Mouse (Mus musculus): Measurements from ENCODE around the gene Naaa. TPM values are rescaled to one million over a fixed set of nuclear protein-coding genes. Genes with fewer than 3 reads are reported as not detected.

Naaa gene
- polyA plus RNA-seq, 1 experiment = 22.8 TPM

DNA sequence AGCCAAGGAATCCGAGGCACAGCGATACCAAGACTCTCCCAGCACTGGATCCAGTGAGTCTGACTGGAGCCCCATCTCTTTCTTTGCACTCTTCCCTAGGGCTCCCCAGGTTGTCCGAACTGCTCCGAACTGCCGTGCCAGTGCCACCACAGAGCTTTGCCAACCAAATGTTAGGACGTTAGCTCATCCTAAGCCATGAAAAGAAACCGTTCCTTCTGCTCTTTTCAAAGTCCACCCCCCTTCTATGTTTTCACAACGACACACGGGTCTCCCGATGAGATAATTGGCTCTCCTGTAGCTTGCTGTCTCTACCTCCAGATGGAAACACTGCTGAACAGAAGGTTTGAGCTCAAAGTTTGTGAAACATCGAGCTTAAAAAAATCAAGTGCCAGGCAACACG lies 37.2 kb downstream of the Naaa start:
- no peaks in the 10 kb centered on the region for H3K4me1 ChIP-seq (ENCODE audit: control insufficient read depth, insufficient read depth, insufficient read length, low read length)
- no peak overlapping the region for H3K27ac ChIP-seq (replicated peaks; ENCODE audit: low read depth, low read length)
- no peak overlapping the region for H3K4me3 ChIP-seq (ENCODE audit: insufficient read depth, low read depth, low read length)

DNA sequence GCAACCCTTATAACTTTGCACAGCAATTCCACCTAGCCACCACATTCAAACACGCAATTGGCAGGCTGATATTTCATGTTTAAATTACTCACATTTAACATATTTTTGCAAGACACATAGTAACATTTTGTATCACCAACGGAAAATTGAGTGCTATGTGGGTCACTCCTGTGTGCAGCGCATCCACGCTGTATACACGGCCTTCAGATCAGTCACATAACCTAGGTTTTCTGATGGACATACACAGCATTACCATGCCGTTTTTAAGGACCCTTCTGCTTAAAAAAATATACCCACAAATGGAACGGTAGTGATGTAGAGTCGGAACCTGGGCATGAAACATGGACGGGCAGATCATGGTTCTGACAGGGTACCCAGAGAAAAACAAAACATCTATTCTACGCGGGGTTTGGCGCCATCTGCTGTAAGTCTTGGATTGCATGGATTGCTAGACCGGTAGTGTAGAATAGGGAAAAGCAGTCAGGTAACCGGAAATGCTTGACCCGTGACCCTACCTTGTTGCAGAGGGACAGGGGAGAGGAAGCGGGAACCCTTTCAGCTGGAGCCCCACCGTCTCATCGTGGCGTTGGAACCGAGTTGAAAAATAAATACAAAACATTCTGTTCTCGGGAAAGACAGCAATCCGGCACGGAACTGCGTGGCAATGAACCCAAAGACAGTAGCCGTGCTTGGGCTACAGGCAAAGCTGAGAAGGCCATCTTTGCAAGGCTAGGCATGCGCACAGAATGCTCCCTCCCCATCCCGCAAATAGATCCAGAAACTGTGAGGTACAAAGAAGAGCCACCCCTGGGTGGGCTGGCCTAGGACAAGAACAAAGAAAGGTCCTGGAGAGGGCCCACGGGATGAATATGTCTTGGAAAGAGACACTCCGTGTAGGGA lies 38.4 kb downstream of the Naaa start:
- Histone ChIP-seq H3K4me3 (ENCODE audit: insufficient read depth, low read depth, low read length) (no peak overlapping the region), H3K27ac (replicated peaks; ENCODE audit: low read depth, low read length) (no peak overlapping the region), H3K4me1 (ENCODE audit: control insufficient read depth, insufficient read depth, insufficient read length, low read length) (no peaks in the 10 kb centered on the region)

- H3K27ac ChIP-seq (replicated peaks; ENCODE audit: low read depth, low read length) = no peak overlapping the region
- H3K4me1 ChIP-seq (ENCODE audit: control insufficient read depth, insufficient read depth, insufficient read length, low read length) = no peaks in the 10 kb centered on the region
- no peak overlapping the region for H3K4me3 ChIP-seq (ENCODE audit: insufficient read depth, low read depth, low read length)
Observed at GRCm38 (mm10) chr5:92234939-92235557, 42.9 kb downstream of the Naaa start.

- Histone ChIP-seq H3K4me1 (ENCODE audit: control insufficient read depth, insufficient read depth, insufficient read length, low read length) (no peaks in the 10 kb centered on the region), H3K27ac (replicated peaks; ENCODE audit: low read depth, low read length) (no peak overlapping the region), H3K4me3 (ENCODE audit: insufficient read depth, low read depth, low read length) (no peak overlapping the region)
Observed at GRCm38 (mm10) chr5:92233366-92233765, 44.6 kb downstream of the Naaa start.

- Histone ChIP-seq H3K4me1 (ENCODE audit: control insufficient read depth, insufficient read depth, insufficient read length, low read length) (no peaks in the 10 kb centered on the region), H3K27ac (replicated peaks; ENCODE audit: low read depth, low read length) (no peak overlapping the region), H3K4me3 (ENCODE audit: insufficient read depth, low read depth, low read length) (no peak overlapping the region)
Observed at GRCm38 (mm10) chr5:92231836-92232235, 46.1 kb downstream of the Naaa start.

GRCm38 (mm10) chr5:92230306-92230705 lies 47.7 kb downstream of the Naaa start:
- H3K4me1 ChIP-seq (ENCODE audit: control insufficient read depth, insufficient read depth, insufficient read length, low read length) = no peaks in the 10 kb centered on the region

DNA sequence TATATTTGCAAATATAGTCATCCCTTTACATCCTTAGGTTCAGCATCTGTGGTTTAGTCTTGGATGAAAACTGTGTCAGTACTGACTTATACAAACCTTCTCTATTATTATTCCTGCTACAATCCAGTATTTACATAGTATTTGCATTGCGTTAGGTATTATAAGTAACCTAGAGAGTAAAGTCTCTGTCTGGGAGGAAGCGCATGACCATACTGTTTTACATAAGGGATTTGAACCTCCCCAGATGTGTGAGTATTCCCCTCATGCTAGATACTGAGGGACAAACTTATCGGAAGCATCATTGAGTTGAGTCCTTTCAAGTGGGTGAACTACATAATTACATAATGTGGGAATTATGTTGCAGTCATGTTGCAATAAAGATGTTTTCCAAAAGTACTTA lies 48.5 kb downstream of the Naaa start:
- no peak overlapping the region for H3K27ac ChIP-seq (replicated peaks; ENCODE audit: low read depth, low read length)
- no peak overlapping the region for H3K4me3 ChIP-seq (ENCODE audit: insufficient read depth, low read depth, low read length)

More at GRCm38 (mm10) chr5:92230306-92230705, 47.7 kb downstream of the Naaa start:
- Histone ChIP-seq H3K27ac (replicated peaks; ENCODE audit: low read depth, low read length) (no peak overlapping the region), H3K4me3 (ENCODE audit: insufficient read depth, low read depth, low read length) (no peak overlapping the region)

DNA sequence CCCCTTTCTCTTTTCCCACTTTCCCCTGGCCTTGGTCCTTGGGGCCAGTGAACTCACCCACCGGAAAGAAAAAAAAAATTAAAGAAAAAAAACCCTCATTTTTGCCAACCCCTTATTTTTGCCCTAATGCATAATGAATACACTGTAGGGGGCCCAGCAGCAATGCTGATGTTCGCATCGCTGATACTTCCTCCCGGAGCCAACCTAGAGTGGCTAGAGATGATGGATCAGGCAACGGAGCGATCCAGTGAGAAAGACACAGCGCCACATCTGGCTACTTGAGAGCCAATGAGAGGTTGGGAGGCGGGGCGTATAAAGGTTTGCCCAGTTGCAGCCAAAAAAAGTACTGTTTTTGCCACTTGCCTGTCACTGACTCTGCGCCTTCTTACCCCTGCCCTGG lies 49.2 kb downstream of the Naaa start:
- Histone ChIP-seq H3K4me3 (ENCODE audit: insufficient read depth, low read depth, low read length) (no peak overlapping the region), H3K27ac (replicated peaks; ENCODE audit: low read depth, low read length) (no peak overlapping the region), H3K4me1 (ENCODE audit: control insufficient read depth, insufficient read depth, insufficient read length, low read length) (no peaks in the 10 kb centered on the region)

More for the DNA sequence above, 48.5 kb downstream of the Naaa start:
- no peaks in the 10 kb centered on the region for H3K4me1 ChIP-seq (ENCODE audit: control insufficient read depth, insufficient read depth, insufficient read length, low read length)

DNA sequence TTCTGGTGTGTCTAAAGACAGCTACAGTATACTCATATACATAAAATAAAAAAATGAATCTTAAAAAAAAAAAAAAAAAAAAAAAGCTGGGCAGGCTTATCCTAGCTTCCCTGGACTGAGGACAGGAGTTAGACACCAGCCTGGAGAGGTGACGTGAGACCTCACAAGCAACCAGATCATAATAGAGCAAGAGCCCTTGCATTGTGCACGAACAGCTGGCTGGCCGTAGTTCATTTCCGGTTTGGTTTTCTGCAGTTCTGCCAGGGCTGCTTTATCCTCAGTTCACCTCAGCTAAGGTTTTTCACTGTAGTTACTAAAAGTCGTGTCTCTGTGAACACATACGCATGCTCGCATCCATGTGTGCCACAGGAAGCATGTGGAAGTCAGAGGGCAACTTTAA lies 50.2 kb downstream of the Naaa start:
- no peak overlapping the region for H3K27ac ChIP-seq (replicated peaks; ENCODE audit: low read depth, low read length)
- H3K4me3 ChIP-seq (ENCODE audit: insufficient read depth, low read depth, low read length) = no peak overlapping the region
- H3K4me1 ChIP-seq (ENCODE audit: control insufficient read depth, insufficient read depth, insufficient read length, low read length) = no peaks in the 10 kb centered on the region

DNA sequence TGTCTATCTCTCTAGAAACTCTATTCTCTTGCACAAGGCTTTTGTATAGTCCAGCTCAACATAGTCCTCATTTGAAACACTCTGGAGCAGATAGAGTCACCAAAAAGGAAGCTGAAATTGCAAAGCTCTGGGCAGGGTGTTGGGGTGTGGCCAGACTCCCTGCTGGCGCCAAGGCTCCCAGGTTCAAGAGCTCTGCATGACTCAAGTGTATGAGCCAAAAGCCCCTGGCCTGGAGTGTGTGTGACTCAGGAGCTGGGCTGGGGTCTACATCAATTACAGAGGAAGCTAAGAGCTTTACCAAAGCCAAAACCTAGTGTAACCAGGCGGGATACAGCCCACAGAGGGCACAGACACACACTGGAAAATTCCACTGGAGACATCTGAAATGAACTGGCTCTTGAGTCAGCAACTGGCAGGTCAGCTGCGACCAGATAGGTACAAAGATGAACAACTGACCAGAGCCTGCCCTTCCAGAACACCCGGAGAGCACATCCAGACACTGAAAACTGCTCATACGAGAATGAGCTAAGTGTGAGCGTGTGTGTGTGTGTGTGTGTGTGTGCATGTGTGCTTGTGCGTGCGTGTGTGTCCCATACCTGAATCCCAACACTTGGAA lies 57.6 kb downstream of the Naaa start:
- no peaks in the 10 kb centered on the region; the same call in 1 of the 2 replicates for H3K4me1 ChIP-seq (ENCODE audit: control insufficient read depth, insufficient read depth, insufficient read length, low read length)
- no peak overlapping the region for H3K27ac ChIP-seq (replicated peaks; ENCODE audit: low read depth, low read length)
- no peak overlapping the region for H3K4me3 ChIP-seq (ENCODE audit: insufficient read depth, low read depth, low read length)

- no peaks in the 10 kb centered on the region; the same call in 1 of the 2 replicates for H3K4me1 ChIP-seq (ENCODE audit: control insufficient read depth, insufficient read depth, insufficient read length, low read length)
- H3K27ac ChIP-seq (replicated peaks; ENCODE audit: low read depth, low read length) = no peak overlapping the region
- no peak overlapping the region for H3K4me3 ChIP-seq (ENCODE audit: insufficient read depth, low read depth, low read length)
Observed at GRCm38 (mm10) chr5:92219826-92220225, 58.1 kb downstream of the Naaa start.

GRCm38 (mm10) chr5:92218915-92219793 lies 58.8 kb downstream of the Naaa start:
- H3K27ac ChIP-seq (replicated peaks; ENCODE audit: low read depth, low read length) = no peak overlapping the region
- H3K4me3 ChIP-seq (ENCODE audit: insufficient read depth, low read depth, low read length) = no peak overlapping the region
- no peaks in the 10 kb centered on the region; the same call in 1 of the 2 replicates for H3K4me1 ChIP-seq (ENCODE audit: control insufficient read depth, insufficient read depth, insufficient read length, low read length)

GRCm38 (mm10) chr5:92215308-92215707 lies 62.7 kb downstream of the Naaa start, which contains the start of gene U90926:
TSS of gene U90926 (minus strand) at chr5:92215408.
- H3K4me3 ChIP-seq (ENCODE audit: insufficient read depth, low read depth, low read length) = no peak within 1 kb of the TSS
- H3K27ac ChIP-seq (replicated peaks; ENCODE audit: low read depth, low read length) = no peak within 1 kb of the TSS
- H3K4me1 ChIP-seq (ENCODE audit: control insufficient read depth, insufficient read depth, insufficient read length, low read length) = no peaks in the 10 kb centered on the region; the same call in 1 of the 2 replicates

- no peak overlapping the region for H3K27ac ChIP-seq (replicated peaks; ENCODE audit: low read depth, low read length)
- no peaks in the 10 kb centered on the region for H3K4me1 ChIP-seq (ENCODE audit: control insufficient read depth, insufficient read depth, insufficient read length, low read length)
- no peak overlapping the region for H3K4me3 ChIP-seq (ENCODE audit: insufficient read depth, low read depth, low read length)
Observed at GRCm38 (mm10) chr5:92212231-92212630, 65.7 kb downstream of the Naaa start.
